Mouse (Mus musculus): ENCODE data around the gene Fgfr2. TPM values are rescaled to one million over a fixed set of nuclear protein-coding genes. Genes with fewer than 3 reads are reported as not detected.

Gene Fgfr2
- polyA plus RNA-seq, 1 experiment from 2014 or later: 133 TPM

GRCm38 (mm10) chr7:130211411-130211810 lies 2911.7 kb downstream of the Fgfr2 start:
- 78% methylated on average over 5 of the region's 5 CpGs for WGBS
- H3K27me3 ChIP-seq (ENCODE audit: control insufficient read depth, insufficient read depth, low read length): no peaks in the 10 kb centered on the region

GRCm38 (mm10) chr7:130208601-130209000 lies 2914.5 kb downstream of the Fgfr2 start:
- ATAC-seq (ENCODE audit: low FRiP score, low TSS enrichment): no peak
- Histone ChIP-seq H3K36me3 (ENCODE audit: control insufficient read depth, insufficient read depth, low read length) (peaks cover 9% of the 10 kb centered on the region; the same call in 1 of the 2 replicates), H3K9me3 (ENCODE audit: control insufficient read depth, low read length) (no peaks in the 10 kb centered on the region), H3K4me1 (ENCODE audit: control insufficient read depth, insufficient read depth, low read length) (peaks cover 39% of the 10 kb centered on the region), H3K9ac (ENCODE audit: low read depth, low read length) (no peak overlapping the region), H3K27ac (ENCODE audit: low read depth, low read length) (peak overlapping the region; percentile 43; the same call in 1 of the 2 replicates), H3K27me3 (ENCODE audit: control insufficient read depth, insufficient read depth, low read length) (no peaks in the 10 kb centered on the region), H3K4me2 (replicated peaks; ENCODE audit: low read depth, low read length) (no peak overlapping the region), H3K4me3 (ENCODE audit: low read length) (no peak overlapping the region)
- 77% methylated on average over 4 of the region's 4 CpGs for WGBS

More at GRCm38 (mm10) chr7:130211411-130211810, 2911.7 kb downstream of the Fgfr2 start:
- Histone ChIP-seq H3K4me3 (ENCODE audit: low read length) (no peak overlapping the region), H3K4me2 (replicated peaks; ENCODE audit: low read depth, low read length) (no peak overlapping the region), H3K4me1 (ENCODE audit: control insufficient read depth, insufficient read depth, low read length) (peaks cover 34% of the 10 kb centered on the region), H3K27ac (ENCODE audit: low read depth, low read length) (no peak overlapping the region), H3K9me3 (ENCODE audit: control insufficient read depth, low read length) (no peaks in the 10 kb centered on the region), H3K9ac (ENCODE audit: low read depth, low read length) (no peak overlapping the region), H3K36me3 (ENCODE audit: control insufficient read depth, insufficient read depth, low read length) (peaks cover 10% of the 10 kb centered on the region; the same call in 1 of the 2 replicates)
- no peak for ATAC-seq (ENCODE audit: low FRiP score, low TSS enrichment)

GRCm38 (mm10) chr7:130206181-130206582 lies 2917.0 kb downstream of the Fgfr2 start:
- Histone ChIP-seq H3K4me1 (ENCODE audit: control insufficient read depth, insufficient read depth, low read length) (peaks cover 48% of the 10 kb centered on the region), H3K27me3 (ENCODE audit: control insufficient read depth, insufficient read depth, low read length) (no peaks in the 10 kb centered on the region), H3K9me3 (ENCODE audit: control insufficient read depth, low read length) (no peaks in the 10 kb centered on the region), H3K36me3 (ENCODE audit: control insufficient read depth, insufficient read depth, low read length) (peaks cover 6% of the 10 kb centered on the region; the same call in 1 of the 2 replicates), H3K9ac (ENCODE audit: low read depth, low read length) (no peak overlapping the region), H3K4me3 (ENCODE audit: low read length) (no peak overlapping the region), H3K27ac (ENCODE audit: low read depth, low read length) (peak overlapping the region; percentile 78; the same call in 1 of the 2 replicates), H3K4me2 (replicated peaks; ENCODE audit: low read depth, low read length) (no peak overlapping the region)
- 19% methylated on average over 6 of the region's 6 CpGs for WGBS
- ATAC-seq (ENCODE audit: low FRiP score, low TSS enrichment): peak; percentile 65; the same call in 1 of the 2 replicates

GRCm38 (mm10) chr7:130205140-130205539 lies 2918.0 kb downstream of the Fgfr2 start:
- no peak overlapping the region for H3K4me2 ChIP-seq (replicated peaks; ENCODE audit: low read depth, low read length)
- WGBS: 80% methylated on average over 7 of the region's 7 CpGs
- peaks cover 6% of the 10 kb centered on the region; the same call in 1 of the 2 replicates for H3K36me3 ChIP-seq (ENCODE audit: control insufficient read depth, insufficient read depth, low read length)
- H3K4me1 ChIP-seq (ENCODE audit: control insufficient read depth, insufficient read depth, low read length): peaks cover 48% of the 10 kb centered on the region
- no peaks in the 10 kb centered on the region for H3K9me3 ChIP-seq (ENCODE audit: control insufficient read depth, low read length)
- H3K4me3 ChIP-seq (ENCODE audit: low read length): no peak overlapping the region
- no peak for ATAC-seq (ENCODE audit: low FRiP score, low TSS enrichment)
- H3K27ac ChIP-seq (ENCODE audit: low read depth, low read length): no peak overlapping the region
- no peak overlapping the region for H3K9ac ChIP-seq (ENCODE audit: low read depth, low read length)
- no peaks in the 10 kb centered on the region for H3K27me3 ChIP-seq (ENCODE audit: control insufficient read depth, insufficient read depth, low read length)

GRCm38 (mm10) chr7:130201020-130201419 lies 2922.1 kb downstream of the Fgfr2 start:
- Histone ChIP-seq H3K27ac (ENCODE audit: low read depth, low read length) (peak overlapping the region; percentile 48), H3K4me3 (ENCODE audit: low read length) (no peak overlapping the region), H3K9me3 (ENCODE audit: control insufficient read depth, low read length) (no peaks in the 10 kb centered on the region), H3K4me2 (replicated peaks; ENCODE audit: low read depth, low read length) (peak overlapping the region; percentile 16; the same call in 1 of the 2 replicates), H3K36me3 (ENCODE audit: control insufficient read depth, insufficient read depth, low read length) (peaks cover 34% of the 10 kb centered on the region), H3K27me3 (ENCODE audit: control insufficient read depth, insufficient read depth, low read length) (no peaks in the 10 kb centered on the region), H3K9ac (ENCODE audit: low read depth, low read length) (no peak overlapping the region), H3K4me1 (ENCODE audit: control insufficient read depth, insufficient read depth, low read length) (peaks cover 20% of the 10 kb centered on the region)
- peak; percentile 67; the same call in 1 of the 2 replicates for ATAC-seq (ENCODE audit: low FRiP score, low TSS enrichment)
- 19% methylated on average over 8 of the region's 8 CpGs for WGBS

- Histone ChIP-seq H3K4me3 (ENCODE audit: low read length) (no peak overlapping the region), H3K9me3 (ENCODE audit: control insufficient read depth, low read length) (no peaks in the 10 kb centered on the region), H3K4me1 (ENCODE audit: control insufficient read depth, insufficient read depth, low read length) (peaks cover 18% of the 10 kb centered on the region), H3K27ac (ENCODE audit: low read depth, low read length) (no peak overlapping the region; the same call in 1 of the 2 replicates), H3K4me2 (replicated peaks; ENCODE audit: low read depth, low read length) (no peak overlapping the region), H3K36me3 (ENCODE audit: control insufficient read depth, insufficient read depth, low read length) (peaks cover 37% of the 10 kb centered on the region), H3K9ac (ENCODE audit: low read depth, low read length) (no peak overlapping the region), H3K27me3 (ENCODE audit: control insufficient read depth, insufficient read depth, low read length) (no peaks in the 10 kb centered on the region)
- ATAC-seq (ENCODE audit: low FRiP score, low TSS enrichment): no peak
- 89% methylated on average over 9 of the region's 9 CpGs for WGBS
These were observed 2923.2 kb downstream of the Fgfr2 start for GRCm38 (mm10) chr7:130199951-130200350.

GRCm38 (mm10) chr7:130199317-130199716 lies 2923.8 kb downstream of the Fgfr2 start:
- H3K9me3 ChIP-seq (ENCODE audit: control insufficient read depth, low read length): no peaks in the 10 kb centered on the region
- WGBS: 88% methylated on average over 5 of the region's 5 CpGs
- H3K36me3 ChIP-seq (ENCODE audit: control insufficient read depth, insufficient read depth, low read length): peaks cover 41% of the 10 kb centered on the region
- H3K4me2 ChIP-seq (replicated peaks; ENCODE audit: low read depth, low read length): no peak overlapping the region
- H3K27me3 ChIP-seq (ENCODE audit: control insufficient read depth, insufficient read depth, low read length): no peaks in the 10 kb centered on the region
- H3K9ac ChIP-seq (ENCODE audit: low read depth, low read length): no peak overlapping the region
- peaks cover 18% of the 10 kb centered on the region for H3K4me1 ChIP-seq (ENCODE audit: control insufficient read depth, insufficient read depth, low read length)
- no peak overlapping the region for H3K27ac ChIP-seq (ENCODE audit: low read depth, low read length)
- no peak for ATAC-seq (ENCODE audit: low FRiP score, low TSS enrichment)
- H3K4me3 ChIP-seq (ENCODE audit: low read length): no peak overlapping the region

GRCm38 (mm10) chr7:130195081-130195480 lies 2928.1 kb downstream of the Fgfr2 start:
- no peaks in the 10 kb centered on the region for H3K27me3 ChIP-seq (ENCODE audit: control insufficient read depth, insufficient read depth, low read length)
- ATAC-seq (ENCODE audit: low FRiP score, low TSS enrichment): no peak
- WGBS: 58% methylated on average over 2 of the region's 2 CpGs
- H3K27ac ChIP-seq (ENCODE audit: low read depth, low read length): no peak overlapping the region
- H3K36me3 ChIP-seq (ENCODE audit: control insufficient read depth, insufficient read depth, low read length): peaks cover 48% of the 10 kb centered on the region
- no peaks in the 10 kb centered on the region for H3K9me3 ChIP-seq (ENCODE audit: control insufficient read depth, low read length)
- peaks cover 15% of the 10 kb centered on the region for H3K4me1 ChIP-seq (ENCODE audit: control insufficient read depth, insufficient read depth, low read length)
- H3K9ac ChIP-seq (ENCODE audit: low read depth, low read length): no peak overlapping the region
- H3K4me2 ChIP-seq (replicated peaks; ENCODE audit: low read depth, low read length): no peak overlapping the region
- no peak overlapping the region for H3K4me3 ChIP-seq (ENCODE audit: low read length)

GRCm38 (mm10) chr7:130190329-130190975 lies 2932.7 kb downstream of the Fgfr2 start:
- Histone ChIP-seq H3K4me1 (ENCODE audit: control insufficient read depth, insufficient read depth, low read length) (peaks cover 7% of the 10 kb centered on the region), H3K4me2 (replicated peaks; ENCODE audit: low read depth, low read length) (0 out of 2 replicates have a peak overlapping the region, but pooled peaks have one; percentile 15), H3K9ac (ENCODE audit: low read depth, low read length) (no peak overlapping the region), H3K4me3 (ENCODE audit: low read length) (no peak overlapping the region), H3K27me3 (ENCODE audit: control insufficient read depth, insufficient read depth, low read length) (no peaks in the 10 kb centered on the region), H3K9me3 (ENCODE audit: control insufficient read depth, low read length) (no peaks in the 10 kb centered on the region), H3K36me3 (ENCODE audit: control insufficient read depth, insufficient read depth, low read length) (peaks cover 37% of the 10 kb centered on the region), H3K27ac (ENCODE audit: low read depth, low read length) (0 out of 2 replicates have a peak overlapping the region, but pooled peaks have one; percentile 37)
- no peak for ATAC-seq (ENCODE audit: low FRiP score, low TSS enrichment)
- WGBS: 42% methylated on average over 15 of the region's 15 CpGs

All from kidney, embryonic 14.5 days (tissue).